Mouse (Mus musculus) c-Kit-positive CD71-positive TER-119-negative erythroid progenitor cells, embryonic 14.5 days (primary cell): ENCODE measurements at regions not wholly inside any gene's neighbourhood (a gene's known extent, or its start where the extent isn't known, plus 50 kb on each side); places are given as distances from the start of the nearest gene placed in this dataset.

ENCODE experiments used
- DNase-seq: peaks from one replicate; pipeline ENCODE4 v3.0.0-alpha.2; 2013; ENCODE audit warnings: low read depth

DNA sequence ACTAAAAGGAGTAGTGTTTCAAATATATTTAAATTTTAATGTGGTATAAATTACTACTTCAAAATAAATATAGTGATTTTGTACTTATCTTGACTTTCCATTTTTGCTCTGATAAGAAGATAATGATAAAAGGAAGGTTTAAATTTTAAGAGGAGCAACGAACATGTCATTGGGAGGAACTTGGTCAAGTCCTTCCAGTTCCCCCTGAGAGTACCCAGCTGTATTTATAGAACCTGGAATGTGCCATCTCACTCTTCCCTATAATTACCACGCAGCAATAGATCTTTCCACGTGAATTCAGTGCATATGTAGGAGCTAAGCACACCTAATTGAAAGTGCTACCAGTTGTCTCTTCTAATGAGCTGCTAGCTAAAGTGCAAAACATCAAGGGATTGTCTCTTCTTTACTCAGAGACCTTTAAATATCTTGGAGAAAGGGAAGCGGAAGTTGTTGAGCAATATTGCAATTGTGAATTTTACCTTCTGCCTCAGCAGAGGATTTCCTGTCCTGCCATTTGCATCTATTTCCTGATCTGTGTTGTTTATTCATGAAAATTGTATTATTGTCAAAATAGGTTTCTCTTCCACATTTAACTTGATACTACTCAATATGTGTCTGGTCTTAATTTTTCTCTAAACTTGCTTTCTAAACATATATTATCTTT is 1243.0 kb upstream of the Zeb2 start:
- no peak for DNase-seq

DNA sequence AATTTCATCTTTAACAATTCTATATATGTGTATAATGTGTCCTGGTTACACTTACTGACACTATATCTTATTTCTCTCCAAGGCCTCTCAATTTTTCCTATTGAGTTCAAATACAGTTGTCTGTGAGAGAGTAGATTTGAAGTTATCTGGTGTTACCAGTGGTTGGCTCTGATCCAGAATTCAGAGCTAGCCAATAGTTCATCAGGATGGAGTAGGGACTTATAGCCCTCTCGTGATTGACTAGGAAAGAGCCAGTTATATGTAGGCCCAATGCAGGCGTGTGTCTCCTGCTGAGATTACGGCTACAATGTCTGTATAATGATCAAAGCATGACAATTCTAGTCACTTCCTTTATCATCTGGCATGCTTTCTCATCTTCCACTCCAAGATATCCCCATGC is 1241.0 kb upstream of the Zeb2 start:
- no peak for DNase-seq

DNA sequence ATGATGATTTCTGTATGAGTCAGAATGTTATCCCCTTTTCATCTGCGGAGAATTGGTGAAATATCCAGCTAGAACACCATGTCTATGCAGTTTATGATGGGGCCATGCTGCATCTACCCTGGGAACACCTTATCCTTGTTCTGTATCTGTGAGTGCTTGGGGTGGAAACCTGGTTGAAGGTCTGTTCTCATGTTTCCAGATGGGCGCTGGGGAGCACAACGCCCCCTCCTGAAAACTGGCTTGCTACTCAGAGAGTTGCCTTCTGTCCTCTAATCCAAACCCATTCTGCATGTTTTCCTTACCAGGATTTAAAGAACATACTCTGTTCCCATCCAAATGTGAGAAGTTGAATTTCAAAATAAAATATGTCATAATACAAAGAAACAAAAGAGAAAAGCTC is 1239.5 kb upstream of the Zeb2 start:
- no peak for DNase-seq

DNA sequence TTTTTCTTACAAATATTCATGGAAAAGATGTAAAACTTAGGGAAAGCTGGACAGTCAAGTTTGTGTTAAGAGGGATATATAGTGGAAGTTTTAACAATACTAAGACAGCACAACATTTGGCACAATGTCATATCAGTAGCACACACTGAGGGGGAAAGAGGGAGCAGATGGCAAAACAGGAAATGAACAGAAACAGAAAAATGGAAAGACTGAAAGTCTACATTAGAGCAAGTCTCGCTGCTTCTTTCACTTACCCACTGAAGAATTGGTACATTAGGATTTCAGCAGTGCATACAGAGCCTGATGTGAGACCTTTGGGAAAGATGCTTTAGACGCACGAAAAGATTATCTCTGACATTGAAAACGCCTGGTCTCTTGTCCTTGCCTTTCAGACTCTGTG is 1223.5 kb upstream of the Zeb2 start:
- DNase-seq, result no peak

DNA sequence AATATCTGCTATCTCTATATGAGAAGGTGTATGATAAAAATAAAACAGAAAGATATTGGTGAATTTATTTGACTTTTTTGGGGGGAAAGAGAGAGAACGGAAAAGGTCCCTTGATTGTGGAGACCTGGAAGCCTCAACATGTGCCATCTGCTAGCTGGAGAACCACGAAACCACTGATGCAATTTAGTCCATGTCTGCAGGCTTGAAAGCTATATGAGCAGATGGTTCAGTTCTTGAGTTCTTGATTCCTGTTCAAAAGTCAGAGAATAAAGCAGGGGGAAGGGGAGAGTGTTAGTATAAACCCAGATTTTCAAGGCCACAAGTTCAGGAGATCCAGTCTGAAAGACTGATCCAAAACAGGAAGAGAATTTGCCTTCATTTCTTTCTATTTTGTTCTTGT is 1199.5 kb upstream of the Zeb2 start:
- DNase-seq, result no peak

DNA sequence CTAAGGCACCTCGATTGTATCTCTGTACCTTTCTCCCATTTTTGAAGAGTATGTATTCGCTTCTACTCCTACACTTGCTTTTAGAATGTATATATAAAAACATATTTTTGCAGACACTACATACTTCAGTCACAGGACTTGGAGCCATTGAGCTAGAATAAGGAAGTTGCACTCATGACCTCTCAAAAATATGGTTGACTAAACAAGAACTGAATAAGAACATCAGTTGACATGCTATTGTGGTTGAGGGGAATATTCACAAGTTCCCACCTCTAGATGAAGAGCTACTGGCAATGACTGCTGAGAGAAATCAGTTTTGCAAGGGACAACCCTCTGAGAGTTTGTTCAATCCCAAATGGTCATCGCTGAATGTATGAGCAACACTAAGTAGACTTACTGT is 1198.0 kb upstream of the Zeb2 start:
- no peak for DNase-seq

DNA sequence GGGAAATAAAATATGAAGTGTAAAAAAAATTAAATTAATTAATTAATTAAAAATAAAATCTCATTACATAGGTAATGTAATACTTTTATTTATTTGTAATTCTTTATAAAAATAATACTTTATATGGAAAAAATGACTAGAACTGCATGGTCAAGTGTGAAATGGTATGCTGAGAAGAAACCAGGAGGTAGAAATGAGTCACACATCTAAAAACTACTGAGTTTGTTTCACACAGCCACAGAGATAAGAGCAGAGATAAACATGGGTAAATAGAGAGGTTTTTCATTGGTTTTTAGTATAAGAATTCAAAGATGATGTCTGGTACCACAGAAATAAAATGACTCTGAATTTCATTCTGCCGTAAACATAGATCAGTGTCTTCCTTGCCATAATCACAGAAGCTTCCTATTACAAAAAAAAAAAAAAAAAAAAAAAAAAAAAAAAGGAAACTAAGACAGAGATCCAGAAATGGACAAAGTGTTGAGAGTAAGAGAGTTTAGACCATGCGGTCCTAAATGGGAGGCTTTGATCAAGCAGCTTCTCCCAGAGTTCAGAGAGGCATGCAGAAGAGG is 1190.5 kb upstream of the Zeb2 start:
- DNase-seq, result no peak

DNA sequence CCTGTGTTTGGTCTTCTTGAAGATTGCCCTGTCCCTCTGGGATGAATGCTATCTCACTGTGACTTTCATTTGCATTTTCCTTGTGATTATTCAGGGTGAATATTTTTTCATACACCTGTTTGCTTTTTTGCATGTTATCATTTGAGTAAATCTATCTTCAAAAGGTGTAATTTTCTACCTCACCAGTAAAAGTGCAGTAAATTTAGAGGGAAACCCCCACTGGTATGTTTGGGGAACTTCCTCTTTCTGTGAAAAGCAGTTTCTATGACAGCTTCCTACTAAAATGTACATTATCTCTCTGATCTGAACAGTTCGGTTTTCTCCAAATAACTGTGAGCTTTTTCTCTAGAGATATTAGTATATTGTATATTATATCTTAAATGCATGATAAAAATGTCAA is 1185.4 kb upstream of the Zeb2 start:
- DNase-seq, result no peak

DNA sequence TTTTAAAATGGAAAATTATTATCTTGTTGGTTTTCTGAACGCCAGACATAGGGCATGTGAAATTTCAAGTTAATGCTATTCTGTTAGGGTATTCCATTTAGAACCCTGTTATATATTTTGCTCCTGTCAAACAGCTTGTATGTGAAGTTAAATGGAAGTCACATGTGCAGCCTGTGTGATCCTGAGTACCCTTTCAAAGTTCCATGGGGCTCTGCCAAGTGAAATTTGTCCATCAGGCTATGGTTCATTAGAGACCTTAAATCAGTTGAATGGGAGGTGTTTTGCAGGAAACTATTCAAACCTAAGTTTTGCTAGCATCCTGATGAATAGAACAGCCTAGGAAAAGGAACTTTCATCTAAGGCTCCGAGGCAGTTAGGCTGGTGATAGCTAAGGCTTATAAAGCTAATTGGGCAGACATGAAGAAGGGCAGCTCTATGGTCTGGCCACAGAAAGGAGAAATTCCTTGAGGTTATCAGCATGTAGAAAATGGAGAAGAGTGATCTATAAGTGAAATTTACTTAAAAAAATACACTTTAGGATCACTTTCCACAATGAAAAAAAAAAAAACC is 1180.2 kb upstream of the Zeb2 start:
- no peak for DNase-seq

DNA sequence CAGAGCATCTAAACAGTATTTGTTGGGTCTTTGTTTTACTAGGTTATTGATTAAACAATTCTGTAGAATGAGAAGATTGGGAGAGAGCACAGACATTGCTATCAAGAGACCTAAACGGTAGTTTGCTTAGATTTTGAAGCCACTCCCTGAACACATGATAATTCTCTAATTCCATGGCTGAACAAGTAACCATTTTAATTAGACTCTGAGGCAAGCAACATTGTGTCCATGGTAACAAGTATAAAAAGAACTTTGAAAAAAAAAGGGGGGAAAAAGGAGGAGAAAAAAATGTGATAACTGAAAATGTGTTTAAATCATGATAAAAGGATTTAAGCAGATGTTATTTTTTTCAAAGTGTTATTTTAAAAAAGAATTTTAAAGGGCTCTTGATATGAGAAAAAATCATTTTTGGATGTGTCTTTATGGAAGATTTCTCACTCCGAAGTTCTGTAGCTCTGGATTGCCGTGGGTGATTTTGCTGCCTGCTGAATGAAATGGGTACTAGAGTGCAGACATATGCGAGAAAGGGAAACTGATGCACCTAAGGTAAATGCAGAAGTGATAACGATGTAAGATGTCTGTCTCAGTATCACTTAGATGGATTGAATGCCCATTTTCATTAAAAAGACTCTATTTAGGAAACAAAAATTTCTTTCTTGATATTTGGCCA is 1166.9 kb upstream of the Zeb2 start:
- DNase-seq, result no peak

DNA sequence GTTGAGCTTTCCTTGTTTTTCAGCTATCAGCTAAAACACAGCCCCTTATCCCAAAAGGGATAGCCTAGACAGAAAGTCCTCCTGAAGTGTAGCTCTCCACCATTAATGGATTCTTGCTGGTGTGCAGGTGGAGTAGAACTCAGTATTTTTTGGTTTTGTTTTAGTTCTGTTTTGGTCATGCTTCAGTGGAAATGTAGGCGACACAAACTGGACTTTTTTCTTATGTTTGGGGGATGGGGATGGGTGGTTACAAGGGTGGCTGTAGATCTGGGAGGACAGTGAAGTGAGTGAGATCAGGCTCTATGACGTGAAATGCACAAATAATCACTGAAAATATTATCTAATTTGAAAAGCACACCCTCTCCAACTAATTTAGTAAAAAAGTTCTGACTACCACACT is 1163.6 kb upstream of the Zeb2 start:
- DNase-seq, result no peak

DNA sequence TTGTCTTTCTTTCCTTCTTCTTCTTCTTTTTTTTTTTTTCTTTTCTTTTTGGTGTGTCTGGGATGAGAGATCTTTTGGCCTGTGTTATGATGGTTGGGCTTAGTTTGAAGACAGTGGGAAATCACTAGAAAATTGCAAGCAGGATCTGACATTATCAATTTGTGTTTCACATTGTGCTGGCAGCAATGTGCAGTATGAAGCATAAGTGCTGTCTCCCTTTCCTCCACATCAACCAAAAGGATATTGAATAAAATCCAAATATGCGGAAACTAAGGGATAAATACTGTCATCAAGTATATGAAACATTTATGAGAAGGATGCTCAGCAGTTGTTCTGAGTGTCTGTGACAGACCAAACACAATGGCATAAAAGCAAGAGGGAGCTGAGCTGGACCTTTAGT is 1144.4 kb upstream of the Zeb2 start:
- DNase-seq, result no peak

DNA sequence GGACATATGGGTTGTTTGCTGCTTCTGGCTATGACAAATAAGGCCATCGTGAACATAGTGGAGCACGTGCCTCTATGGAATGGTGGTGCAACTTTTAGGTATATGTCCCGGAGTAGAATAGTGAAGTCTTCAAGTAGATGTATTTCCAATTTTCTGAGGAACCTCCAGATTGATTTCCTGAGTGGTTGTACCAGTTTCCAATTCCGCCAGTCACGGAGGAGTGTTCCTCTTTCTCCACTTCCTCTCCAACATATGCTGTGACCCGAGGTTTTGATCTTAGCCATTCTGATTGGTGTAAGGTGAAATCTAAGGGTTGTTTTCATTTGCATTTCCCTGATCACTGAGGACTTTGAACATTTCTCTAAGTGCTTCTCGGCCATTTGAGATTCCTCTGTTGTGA is 1134.4 kb upstream of the Zeb2 start:
- DNase-seq, result no peak

DNA sequence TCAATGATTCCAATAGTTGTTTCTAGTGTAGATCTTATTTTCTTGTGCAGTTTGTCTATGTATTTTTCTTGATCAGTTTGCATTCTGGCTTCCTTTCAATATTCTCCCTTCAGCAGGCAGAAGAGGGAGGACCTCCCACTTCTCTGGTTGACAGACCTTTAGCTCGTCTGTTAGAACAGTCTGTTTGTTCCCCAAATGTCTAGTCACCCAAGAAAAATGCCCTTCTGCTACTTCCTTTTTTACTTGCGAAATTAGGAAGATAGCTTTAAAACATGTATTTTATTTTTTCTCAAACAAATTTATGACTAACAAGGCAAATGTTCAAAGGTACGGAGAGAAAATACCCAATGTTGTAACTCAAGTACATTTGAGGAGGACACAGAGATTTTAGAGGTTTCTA is 1128.5 kb upstream of the Zeb2 start:
- no peak for DNase-seq

DNA sequence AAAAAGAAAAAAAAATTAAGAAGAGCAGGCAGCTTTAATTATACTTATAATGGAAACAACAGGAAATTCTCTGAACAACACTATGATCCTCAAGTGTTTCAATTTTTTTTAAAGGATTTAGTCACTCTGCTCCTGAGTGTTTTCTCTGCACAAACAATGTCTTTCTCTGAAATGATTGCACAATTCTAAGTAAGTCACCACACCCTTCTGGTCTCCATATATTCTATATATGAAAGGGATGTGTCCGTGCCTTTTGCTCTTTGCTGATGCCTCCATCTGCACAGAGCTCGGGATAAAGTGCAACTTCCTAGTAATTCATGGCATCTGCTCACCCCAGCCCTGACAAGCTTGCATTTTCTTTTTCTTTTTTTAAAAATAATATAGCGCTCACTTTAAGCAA is 1127.5 kb upstream of the Zeb2 start:
- DNase-seq, result no peak

DNA sequence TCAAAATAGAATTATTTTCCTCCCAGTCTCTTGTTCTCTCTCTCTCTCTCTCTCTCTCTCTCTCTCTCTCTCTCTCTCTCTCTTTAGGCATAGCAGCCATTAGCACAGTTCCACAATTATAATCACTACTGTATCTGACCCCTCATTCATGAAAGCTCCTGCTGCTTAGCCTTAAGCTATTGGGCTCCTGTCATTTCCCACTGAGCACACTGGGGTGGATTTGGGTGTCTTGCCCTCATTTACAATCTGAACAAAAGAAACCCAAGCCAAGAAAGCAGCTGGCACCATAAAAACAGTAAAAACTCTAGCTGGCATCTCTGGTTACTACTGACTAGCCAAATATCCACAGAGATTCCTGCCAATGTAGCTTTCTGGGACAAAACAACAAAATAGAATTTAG is 1125.6 kb upstream of the Zeb2 start:
- DNase-seq, result no peak

DNA sequence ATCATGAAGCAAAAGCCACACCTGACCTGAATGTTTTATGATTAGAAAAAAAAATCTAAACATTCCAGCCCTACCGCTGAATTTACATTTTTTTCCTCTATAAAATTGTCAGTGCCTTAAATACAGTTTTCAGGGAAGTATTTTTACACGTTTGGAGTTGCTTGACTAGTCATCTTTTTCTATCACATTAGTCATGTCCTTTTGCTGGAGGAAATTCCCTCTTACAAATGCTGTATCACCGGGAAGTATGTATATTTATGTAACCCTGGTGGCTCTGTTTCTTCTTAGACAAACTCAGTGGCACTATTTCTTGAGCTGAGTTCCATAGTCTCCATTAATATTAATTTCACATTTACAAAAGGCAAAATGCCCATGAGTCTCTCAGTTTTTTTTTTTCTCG is 1122.7 kb upstream of the Zeb2 start:
- no peak for DNase-seq

DNA sequence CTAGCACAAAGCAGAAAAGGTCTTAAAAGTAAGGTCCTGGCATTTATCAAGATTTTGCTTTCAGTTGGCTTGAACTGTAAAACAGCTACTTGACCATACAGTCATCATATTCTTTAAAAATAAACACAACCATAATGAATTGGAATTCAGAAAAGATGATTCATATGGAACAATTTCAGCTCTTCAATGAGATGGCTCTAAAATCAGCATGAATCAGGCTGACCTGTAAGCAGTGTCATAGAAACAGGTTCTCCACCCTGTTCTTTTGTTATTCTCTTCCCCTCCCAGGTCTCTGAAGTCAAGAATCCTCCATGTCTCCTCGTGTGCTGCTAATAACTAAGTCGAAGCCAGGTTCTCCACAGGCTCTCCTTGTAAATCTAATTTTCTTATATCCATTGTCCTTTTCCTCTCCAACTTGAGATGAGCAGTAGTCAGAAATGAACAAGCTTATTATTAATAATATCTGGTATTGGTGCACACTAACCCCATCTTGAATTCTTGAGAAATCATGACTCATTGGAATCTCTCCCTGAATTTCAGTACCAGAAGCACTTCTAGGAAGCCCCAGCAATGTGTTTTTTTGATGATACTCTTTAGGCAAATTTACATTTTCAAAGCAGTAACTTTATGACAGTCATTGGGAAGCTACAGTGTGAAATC is 1113.7 kb upstream of the Zeb2 start:
- no peak for DNase-seq

DNA sequence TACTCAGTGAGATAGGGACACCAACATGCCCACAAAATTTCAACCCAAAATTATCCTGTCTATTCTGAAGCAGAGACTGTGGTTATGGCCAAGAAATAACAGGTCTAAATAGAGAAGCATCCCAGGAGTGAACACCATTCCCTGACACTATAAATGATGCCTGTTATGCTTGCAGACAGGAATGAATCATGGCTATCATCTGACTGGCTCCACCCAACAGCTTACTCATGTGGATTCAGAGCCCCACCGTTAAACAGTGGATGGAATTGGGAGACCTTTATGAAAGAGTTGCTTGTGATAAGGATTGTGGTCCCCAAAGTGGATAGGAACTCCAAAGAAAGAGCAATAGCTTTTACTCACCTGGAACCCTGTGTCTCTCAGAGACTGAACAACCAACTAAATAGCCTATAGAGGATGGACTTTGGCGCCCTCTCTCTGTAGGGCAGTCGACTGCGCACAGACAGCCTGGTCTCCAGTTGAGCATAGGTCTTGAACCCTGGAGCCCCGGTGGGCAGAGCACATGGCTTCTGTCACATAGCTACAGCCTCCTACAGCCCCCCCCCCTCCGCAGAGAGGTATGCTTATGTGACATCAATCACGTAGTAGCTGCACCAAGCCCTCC is 1101.3 kb upstream of the Zeb2 start:
- DNase-seq, result no peak

DNA sequence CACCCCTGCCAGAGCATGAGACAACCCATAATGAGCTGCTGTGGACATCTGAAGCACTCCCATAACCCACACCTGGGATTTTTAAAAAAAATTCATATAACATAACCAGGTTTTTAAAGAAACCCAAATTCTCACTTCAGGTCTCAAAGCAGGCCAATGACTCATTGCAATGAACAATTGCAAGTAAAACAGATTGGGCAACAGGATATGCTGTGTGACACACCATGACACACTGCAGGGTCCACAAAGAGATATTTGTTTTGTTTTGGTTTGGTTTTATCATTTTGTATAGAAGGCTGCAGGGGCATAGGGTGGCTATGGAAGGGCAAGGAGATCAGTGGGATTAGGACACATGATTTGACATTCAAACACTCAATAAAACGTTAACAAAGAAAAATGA is 1082.1 kb upstream of the Zeb2 start:
- DNase-seq, result no peak

DNA sequence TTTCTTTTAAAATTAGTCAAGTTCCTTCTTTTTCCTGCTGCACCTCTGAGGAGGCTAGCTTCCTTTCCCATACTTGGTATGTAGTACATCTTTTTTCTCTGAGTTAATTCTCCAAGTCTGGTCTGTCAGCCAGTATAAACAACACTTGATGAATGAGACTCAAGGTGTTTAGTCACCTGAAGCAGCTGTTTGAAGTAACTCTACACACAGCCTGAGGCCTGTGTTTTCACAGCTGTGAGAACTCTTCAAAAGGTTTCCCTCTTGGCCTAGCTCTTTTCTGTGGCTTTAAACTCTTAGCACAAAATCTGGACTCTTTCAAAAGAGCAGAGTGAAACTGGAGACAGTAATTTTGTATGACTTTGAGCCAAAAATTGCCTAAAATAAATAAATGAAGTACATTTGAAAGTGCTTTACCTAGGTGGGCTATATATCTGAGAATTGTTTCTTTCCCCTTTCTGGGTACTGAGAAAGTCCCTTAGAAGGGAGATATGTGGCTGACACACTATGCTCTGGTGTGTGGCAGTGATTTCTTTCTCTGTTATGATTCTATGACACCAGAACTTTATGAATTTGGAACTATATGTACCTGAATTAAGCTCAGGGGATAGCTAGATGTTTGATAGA is 1070.2 kb upstream of the Zeb2 start:
- DNase-seq, result no peak

DNA sequence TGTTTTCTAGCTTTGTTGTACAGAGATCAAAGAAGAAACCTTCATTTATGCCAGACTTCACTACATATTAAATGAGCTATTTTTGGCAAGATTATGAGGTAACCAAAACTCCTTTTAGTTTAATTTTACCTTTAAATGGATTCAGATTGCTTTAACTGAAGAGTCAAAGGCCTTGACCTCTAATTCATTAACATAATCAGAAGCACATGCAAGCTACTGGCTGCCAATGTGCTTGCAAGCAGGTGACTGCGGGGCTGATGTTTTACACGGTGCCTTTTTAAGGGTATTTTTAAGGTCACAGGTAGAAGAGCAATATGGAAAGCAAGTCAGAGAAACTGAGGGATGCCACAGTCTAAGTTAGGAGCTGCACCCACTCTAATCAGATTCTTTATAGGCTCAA is 1066.0 kb upstream of the Zeb2 start:
- no peak for DNase-seq
